Mouse (Mus musculus) forebrain, embryonic 13.5 days (tissue): ENCODE measurements around the gene Dmgdh. TPM values are rescaled to one million over a fixed set of nuclear protein-coding genes. Genes with fewer than 3 reads are reported as not detected.

Experiments
- ATAC-seq: fragments of 200-750 bp; cut with Nextera tagmentation; 2 replicates; pipeline ENCODE4 v1.8.0; 2017
- H3K27ac ChIP-seq: fragments of 300-500 bp; sonication (generic); 2 replicates; pipeline ENCODE4 v1.5.1; 2015; ENCODE audit warnings: inconsistent platforms, mild to moderate bottlenecking, moderate library complexity
- H3K27me3 ChIP-seq: fragments of 300-500 bp; sonication (generic); 2 replicates; pipeline ENCODE4 v1.6.1; 2015; ENCODE audit warnings: mild to moderate bottlenecking, inconsistent platforms
- H3K36me3 ChIP-seq: fragments of 300-500 bp; sonication (generic); 2 replicates; pipeline ENCODE4 v1.6.1; 2015; ENCODE audit warnings: mild to moderate bottlenecking, inconsistent platforms; ENCODE audit not compliant: poor library complexity, severe bottlenecking
- H3K4me1 ChIP-seq: fragments of 300-500 bp; sonication (generic); 2 replicates; pipeline ENCODE4 v1.6.1; 2015; ENCODE audit warnings: inconsistent platforms
- H3K4me2 ChIP-seq: fragments of 300-500 bp; sonication (generic); 2 replicates; pipeline ENCODE4 v1.6.1; 2015; ENCODE audit warnings: inconsistent platforms, mild to moderate bottlenecking, moderate library complexity
- H3K4me3 ChIP-seq: fragments of 300-500 bp; sonication (generic); 2 replicates; pipeline ENCODE4 v1.5.1; 2015; ENCODE audit warnings: mild to moderate bottlenecking, inconsistent platforms
- H3K9ac ChIP-seq: fragments of 300-500 bp; sonication (generic); 2 replicates; pipeline ENCODE4 v1.6.1; 2015; ENCODE audit warnings: mild to moderate bottlenecking, inconsistent platforms
- H3K9me3 ChIP-seq: fragments of 300-500 bp; sonication (generic); replicated peaks from 2 replicates; pipeline ENCODE4 v1.6.1; 2016; ENCODE audit warnings: inconsistent platforms
- WGBS: fragments of 180-500 bp; shearing (Covaris S2); methylation state at CpG from one replicate; pipeline ENCODE4 v1.1.7; 2015; 5-methylcytosine and 5-hydroxymethylcytosine counted together
- polyA plus RNA-seq: library from polyadenylated mRNA; unstranded; fragments of >200 nt; fragmentation: Nextera tagmentation; extraction: Ambion mirVana; gene quantifications from 2 replicates; pipeline ENCODE4 v1.2.1, GENCODE M21; 2015

Gene Dmgdh
- polyA plus RNA-seq, 1 experiment from 2014 or later: 0.06 TPM

DNA sequence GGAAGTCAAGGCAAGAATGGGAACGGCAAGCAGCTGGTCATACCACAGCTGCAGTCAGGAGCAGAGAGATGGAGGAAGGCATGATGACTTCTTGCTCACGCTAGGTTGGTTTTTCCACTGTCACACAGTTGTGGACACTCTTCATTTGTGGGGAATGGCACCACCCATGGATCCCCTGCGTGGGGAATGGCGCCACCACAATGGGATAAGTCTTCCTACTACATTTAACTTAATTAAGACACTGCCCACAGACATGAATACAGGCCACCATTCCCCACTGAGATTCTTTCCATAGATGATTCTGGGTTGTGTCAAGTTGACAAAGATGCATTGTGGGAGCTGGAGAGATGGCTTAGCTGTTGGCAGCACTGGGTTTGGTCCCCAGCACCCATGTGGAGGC, 38.1 kb downstream of the Dmgdh start:
- Histone ChIP-seq H3K36me3 (no peaks in the 10 kb centered on the region), H3K4me2 (no peak overlapping the region), H3K4me3 (no peak overlapping the region), H3K9ac (no peak overlapping the region), H3K9me3 (no peaks in the 10 kb centered on the region), H3K4me1 (no peaks in the 10 kb centered on the region), H3K27ac (no peak overlapping the region), H3K27me3 (no peaks in the 10 kb centered on the region)
- ATAC-seq: no peak
- 86% methylated on average over 4 of the region's 4 CpGs for WGBS

DNA sequence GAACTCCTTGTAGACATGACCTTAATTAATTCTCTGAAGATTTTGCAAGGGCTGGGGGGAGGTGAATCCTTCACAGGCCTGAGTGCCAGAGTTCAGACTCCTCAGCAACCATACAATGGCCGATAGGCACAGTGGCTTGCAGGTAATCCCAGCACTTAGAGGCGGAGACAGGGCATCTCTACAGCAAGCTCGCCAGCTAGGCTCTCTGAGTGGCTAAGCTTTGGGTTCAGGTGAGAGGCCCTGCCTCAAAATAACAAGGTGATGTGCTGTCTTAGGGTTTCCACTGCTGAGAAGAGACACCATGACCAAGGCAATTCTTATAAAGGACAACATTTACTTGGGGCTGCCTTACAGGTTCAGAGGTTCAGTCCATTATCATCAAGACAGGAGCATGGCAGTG, 39.6 kb downstream of the Dmgdh start:
- H3K4me3 ChIP-seq: no peak overlapping the region
- H3K4me2 ChIP-seq: no peak overlapping the region
- no peak for ATAC-seq
- no peaks in the 10 kb centered on the region for H3K4me1 ChIP-seq
- no peak overlapping the region for H3K27ac ChIP-seq
- no peak overlapping the region for H3K9ac ChIP-seq
- H3K9me3 ChIP-seq: no peaks in the 10 kb centered on the region
- no peaks in the 10 kb centered on the region for H3K27me3 ChIP-seq
- WGBS: 84% methylated on average over 3 of the region's 3 CpGs
- H3K36me3 ChIP-seq: no peaks in the 10 kb centered on the region

DNA sequence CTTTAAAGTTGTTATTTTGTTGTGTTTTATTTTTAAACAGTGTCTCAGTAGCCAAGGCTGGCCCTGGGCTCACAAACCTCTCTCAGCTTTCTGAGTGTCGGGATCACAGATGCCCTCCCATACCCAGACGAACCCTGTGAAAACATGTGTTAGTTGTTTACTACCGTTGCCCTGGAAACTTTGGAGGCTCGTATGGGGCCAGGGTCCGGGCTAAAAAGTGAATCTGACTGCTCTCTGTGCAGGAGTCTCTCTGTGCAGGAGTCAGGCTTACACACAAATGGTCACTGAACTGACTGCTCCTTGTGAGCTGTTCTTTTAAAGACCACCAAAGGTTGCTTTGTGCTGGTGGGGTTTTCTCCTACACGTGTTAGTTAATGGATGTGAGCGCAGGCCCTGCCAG, 42.9 kb downstream of the Dmgdh start:
- Histone ChIP-seq H3K9ac (no peak overlapping the region), H3K4me2 (no peak overlapping the region), H3K27ac (no peak overlapping the region), H3K4me1 (no peaks in the 10 kb centered on the region), H3K27me3 (no peaks in the 10 kb centered on the region), H3K9me3 (no peaks in the 10 kb centered on the region), H3K4me3 (no peak overlapping the region), H3K36me3 (no peaks in the 10 kb centered on the region)
- no peak for ATAC-seq
- whole genome bisulfite sequencing: 40% methylated on average over 7 of the region's 7 CpGs

DNA sequence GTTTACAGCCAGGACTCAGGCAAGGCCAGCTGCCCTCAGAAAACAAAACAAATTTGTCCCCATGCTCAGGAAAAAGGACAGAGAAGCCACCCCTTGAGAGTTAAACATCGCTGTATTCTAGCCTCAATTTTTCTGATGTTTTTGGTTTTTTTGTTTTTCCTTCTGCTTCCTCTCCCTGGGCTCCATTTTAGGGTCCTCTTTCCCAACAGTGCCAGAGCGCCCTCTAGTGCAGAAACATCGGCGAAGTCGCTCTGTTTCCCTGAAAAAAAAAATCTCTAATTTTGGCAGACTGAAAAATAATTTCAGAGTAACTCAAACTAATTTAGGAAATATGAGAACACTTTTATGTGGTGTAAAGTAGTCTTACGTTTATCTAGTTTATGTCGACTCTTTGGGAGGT, 44.7 kb downstream of the Dmgdh start:
- Histone ChIP-seq H3K4me2 (no peak overlapping the region), H3K27ac (no peak overlapping the region), H3K27me3 (no peaks in the 10 kb centered on the region), H3K9ac (no peak overlapping the region), H3K9me3 (no peaks in the 10 kb centered on the region), H3K4me1 (no peaks in the 10 kb centered on the region), H3K36me3 (no peaks in the 10 kb centered on the region), H3K4me3 (no peak overlapping the region)
- 5% methylated on average over 7 of the region's 7 CpGs for WGBS
- ATAC-seq: no peak

DNA sequence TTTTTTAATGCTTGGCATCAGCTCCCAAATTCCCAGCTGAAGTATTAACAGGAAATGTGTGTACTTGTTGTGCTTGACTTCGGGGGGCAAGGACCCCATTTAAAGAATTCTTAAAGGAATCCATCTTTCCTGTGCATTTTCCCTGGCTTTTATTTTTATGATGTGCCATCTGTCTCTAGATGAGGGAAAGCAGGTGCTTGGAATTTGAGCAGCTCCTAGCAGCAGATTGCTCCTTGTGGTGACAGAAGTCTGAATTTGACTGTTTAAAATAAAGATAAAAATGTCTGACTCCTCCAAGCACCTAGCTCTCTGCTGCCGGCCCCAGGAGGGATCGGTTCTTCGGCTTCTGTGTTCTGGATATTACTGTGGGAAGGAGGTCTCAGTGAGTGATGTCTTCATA, 47.7 kb downstream of the Dmgdh start:
- H3K4me1 ChIP-seq: no peaks in the 10 kb centered on the region
- no peaks in the 10 kb centered on the region for H3K36me3 ChIP-seq
- no peaks in the 10 kb centered on the region for H3K9me3 ChIP-seq
- H3K4me2 ChIP-seq: no peak overlapping the region
- no peak overlapping the region for H3K9ac ChIP-seq
- no peak for ATAC-seq
- H3K4me3 ChIP-seq: no peak overlapping the region
- H3K27ac ChIP-seq: no peak overlapping the region
- no peaks in the 10 kb centered on the region for H3K27me3 ChIP-seq
- WGBS: 82% methylated on average over 4 of the region's 4 CpGs

DNA sequence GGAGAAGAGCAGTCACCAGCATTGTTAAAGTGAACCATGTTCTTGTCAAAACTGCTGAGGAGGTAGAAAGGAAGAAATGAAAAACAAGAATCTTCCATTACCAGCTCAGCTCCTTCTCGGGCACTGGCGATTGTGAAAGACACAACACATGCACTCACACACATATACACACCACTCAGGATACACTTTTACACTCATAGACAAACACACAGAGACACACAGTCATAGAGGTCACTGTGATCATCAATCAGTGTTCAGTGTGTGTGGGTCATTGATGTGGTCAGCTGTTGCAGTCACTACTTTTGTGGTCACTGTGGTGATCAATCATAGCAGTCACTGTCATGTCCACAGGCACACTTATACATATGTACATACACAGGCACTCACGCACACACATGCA, 49.2 kb downstream of the Dmgdh start:
- 88% methylated on average over 3 of the region's 3 CpGs for WGBS
- Histone ChIP-seq H3K9ac (no peak overlapping the region), H3K36me3 (no peaks in the 10 kb centered on the region), H3K9me3 (no peaks in the 10 kb centered on the region), H3K4me1 (no peaks in the 10 kb centered on the region), H3K27me3 (no peaks in the 10 kb centered on the region), H3K4me3 (no peak overlapping the region), H3K4me2 (no peak overlapping the region), H3K27ac (no peak overlapping the region)
- ATAC-seq: 0 out of 2 replicates have a peak, but pooled peaks have one; percentile 30

DNA sequence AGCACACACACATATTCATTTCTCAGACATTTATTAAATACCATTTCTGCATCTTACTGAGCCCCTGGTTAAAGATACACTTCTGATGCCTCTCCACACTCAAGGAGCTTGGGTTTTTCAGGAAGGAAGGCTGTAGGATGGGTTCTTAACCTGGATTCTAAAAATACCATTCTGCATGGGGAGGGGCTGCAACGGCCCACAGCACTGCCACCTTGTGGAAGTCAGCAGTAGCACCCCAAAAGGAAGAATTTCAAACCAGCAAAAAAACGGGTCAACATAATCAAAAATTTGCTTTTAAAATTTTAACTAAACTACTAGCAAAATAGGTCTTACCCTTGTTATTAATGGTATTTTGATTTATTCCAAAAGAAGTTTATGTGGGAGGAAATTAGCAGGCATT, 50.0 kb downstream of the Dmgdh start:
- Histone ChIP-seq H3K4me1 (no peaks in the 10 kb centered on the region), H3K27me3 (no peaks in the 10 kb centered on the region), H3K4me3 (no peak overlapping the region), H3K4me2 (no peak overlapping the region), H3K9ac (no peak overlapping the region), H3K27ac (no peak overlapping the region), H3K9me3 (no peaks in the 10 kb centered on the region), H3K36me3 (no peaks in the 10 kb centered on the region)
- 45% methylated on average over 2 of the region's 2 CpGs for WGBS
- no peak for ATAC-seq

DNA sequence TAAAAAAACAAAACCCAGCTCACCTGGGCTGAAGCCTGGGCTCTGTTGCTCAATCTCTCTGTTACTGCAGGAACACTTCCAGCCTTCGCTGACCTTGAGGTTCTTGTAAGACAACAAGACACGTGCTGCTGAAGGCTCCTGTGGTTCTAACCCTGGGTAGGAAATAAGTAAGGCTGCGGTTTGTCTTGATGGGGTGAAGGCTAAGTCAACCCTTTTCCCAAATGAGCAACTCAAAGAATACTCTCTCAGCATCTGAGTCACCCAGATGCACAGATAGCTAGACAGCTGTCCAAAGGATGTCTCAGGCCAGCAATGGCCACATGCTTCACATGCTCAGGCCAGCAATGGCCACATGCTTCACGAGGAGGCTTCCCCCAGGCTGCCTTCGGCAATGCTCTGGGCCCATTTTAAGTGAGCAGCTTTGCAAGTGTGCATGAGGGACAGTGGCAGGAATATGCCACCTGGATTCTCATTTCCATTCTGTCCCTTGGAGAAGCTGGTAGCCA, 61.0 kb downstream of the Dmgdh start:
- Histone ChIP-seq H3K4me3 (no peak overlapping the region), H3K4me2 (no peak overlapping the region), H3K9me3 (no peaks in the 10 kb centered on the region), H3K4me1 (no peaks in the 10 kb centered on the region), H3K27me3 (no peaks in the 10 kb centered on the region), H3K27ac (no peak overlapping the region), H3K36me3 (no peaks in the 10 kb centered on the region), H3K9ac (no peak overlapping the region)
- ATAC-seq: no peak
- WGBS: 90% methylated on average over 5 of the region's 5 CpGs

DNA sequence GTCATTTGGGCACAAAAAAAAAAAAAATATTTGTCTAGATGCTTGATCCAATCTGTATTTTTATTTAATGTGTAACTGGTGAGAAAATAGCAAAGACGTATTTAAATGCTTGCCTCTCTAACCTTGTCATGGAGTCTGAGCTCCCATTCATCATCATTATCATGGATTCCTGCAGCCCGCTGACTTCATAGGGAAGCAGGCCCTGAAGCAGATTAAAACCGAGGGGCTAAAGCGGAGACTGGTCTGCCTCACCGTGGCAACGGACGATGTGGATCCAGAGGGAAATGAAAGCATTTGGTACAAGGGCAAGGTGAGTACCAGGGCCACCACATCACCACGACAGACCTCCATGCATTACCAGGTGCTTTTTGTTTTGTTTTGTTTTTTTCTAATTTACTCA, 69.9 kb downstream of the Dmgdh start:
- H3K27me3 ChIP-seq: no peaks in the 10 kb centered on the region
- ATAC-seq: no peak
- H3K9ac ChIP-seq: no peak overlapping the region
- H3K36me3 ChIP-seq: no peaks in the 10 kb centered on the region
- WGBS: 40% methylated on average over 8 of the region's 8 CpGs
- H3K4me2 ChIP-seq: no peak overlapping the region
- H3K4me3 ChIP-seq: no peak overlapping the region
- H3K4me1 ChIP-seq: no peaks in the 10 kb centered on the region
- H3K9me3 ChIP-seq: no peaks in the 10 kb centered on the region
- H3K27ac ChIP-seq: no peak overlapping the region

DNA sequence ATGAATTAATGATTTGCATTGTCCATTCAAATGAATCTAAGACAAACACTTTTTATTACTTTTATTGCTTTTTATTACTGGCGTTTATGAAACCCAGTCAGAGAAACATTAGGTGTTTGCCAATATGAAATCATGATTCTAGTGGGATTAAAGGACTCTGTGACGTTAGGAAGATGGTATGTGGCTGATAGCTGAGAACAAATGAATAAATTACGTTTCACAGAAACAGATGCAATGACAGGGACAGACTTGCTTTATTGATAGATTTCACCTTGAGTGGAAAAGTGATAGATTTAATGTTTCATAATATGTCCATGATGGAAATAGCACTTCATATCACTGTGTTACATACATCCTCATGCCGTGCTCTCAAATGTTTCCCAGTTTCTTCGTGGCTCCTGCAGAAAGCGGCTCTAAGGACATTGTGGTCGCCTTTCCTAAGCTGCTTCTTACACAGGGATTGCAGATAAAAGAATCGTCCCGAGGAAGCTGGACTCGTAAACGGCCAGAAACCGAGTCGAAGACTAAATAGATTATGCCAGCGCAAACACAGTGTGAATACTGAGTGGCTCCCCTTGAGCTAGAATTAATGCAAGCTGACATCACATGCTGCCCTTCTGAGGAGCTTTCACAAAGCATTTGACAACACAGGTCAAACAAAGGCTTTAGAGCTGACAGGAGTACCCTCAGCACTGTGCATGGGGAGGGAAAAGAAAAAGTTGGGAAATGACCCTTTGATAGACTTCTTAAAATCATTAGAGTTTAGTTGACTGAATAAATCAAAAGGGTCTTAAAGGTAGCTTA, 78.6 kb downstream of the Dmgdh start:
- Histone ChIP-seq H3K36me3 (no peaks in the 10 kb centered on the region), H3K9ac (peak overlapping the region; percentile 34), H3K4me2 (peak overlapping the region; percentile 45), H3K27ac (peak overlapping the region; percentile 51), H3K27me3 (no peaks in the 10 kb centered on the region), H3K9me3 (no peaks in the 10 kb centered on the region), H3K4me1 (peaks cover 18% of the 10 kb centered on the region), H3K4me3 (no peak overlapping the region)
- peak; percentile 92 for ATAC-seq
- WGBS: 19% methylated on average over 14 of the region's 14 CpGs

DNA sequence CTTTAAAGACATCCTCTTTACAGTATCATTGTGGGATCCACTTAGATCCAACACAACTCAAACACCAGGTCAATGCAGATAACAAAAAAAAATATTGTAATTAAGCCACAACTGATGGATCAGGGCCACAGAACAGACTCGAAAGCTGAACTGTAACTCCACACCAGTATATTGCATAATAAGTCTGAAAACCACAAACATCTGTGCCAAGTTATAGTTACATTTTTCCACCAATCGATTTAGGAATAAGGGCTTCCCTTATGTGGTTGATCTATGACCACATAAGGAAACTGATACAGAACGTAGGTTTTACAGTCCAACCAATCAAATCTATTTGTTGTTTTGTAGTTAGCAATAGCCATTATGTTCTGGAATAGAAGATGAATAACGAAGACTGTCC, 80.9 kb downstream of the Dmgdh start:
- H3K27me3 ChIP-seq: no peaks in the 10 kb centered on the region
- WGBS: 91% methylated on average over 4 of the region's 4 CpGs
- H3K4me1 ChIP-seq: peaks cover 31% of the 10 kb centered on the region
- no peak overlapping the region for H3K4me3 ChIP-seq
- no peak for ATAC-seq
- H3K36me3 ChIP-seq: no peaks in the 10 kb centered on the region
- no peaks in the 10 kb centered on the region for H3K9me3 ChIP-seq
- no peak overlapping the region for H3K27ac ChIP-seq
- no peak overlapping the region for H3K4me2 ChIP-seq
- H3K9ac ChIP-seq: no peak overlapping the region

DNA sequence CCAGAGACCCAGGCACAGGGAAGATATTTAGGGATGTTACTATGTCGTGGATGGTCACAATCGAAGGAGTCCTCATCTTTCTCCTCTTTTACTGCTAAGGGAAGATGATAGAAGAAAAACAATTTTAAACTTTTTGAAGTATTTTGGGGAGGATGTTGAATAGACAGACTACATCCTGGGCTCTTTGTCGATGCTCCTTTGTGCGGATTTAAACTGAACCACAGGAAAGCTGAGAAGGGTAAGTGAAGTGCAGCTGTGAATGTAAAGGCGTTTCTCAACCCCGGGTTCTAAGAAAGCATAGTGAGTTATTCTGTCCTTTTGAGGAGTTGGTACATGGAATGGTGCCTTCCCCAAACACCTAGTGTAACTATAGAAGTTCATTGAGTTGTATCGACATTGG, 82.4 kb downstream of the Dmgdh start:
- 89% methylated on average over 7 of the region's 7 CpGs for WGBS
- Histone ChIP-seq H3K4me3 (no peak overlapping the region), H3K27me3 (no peaks in the 10 kb centered on the region), H3K27ac (no peak overlapping the region), H3K9me3 (no peaks in the 10 kb centered on the region), H3K9ac (no peak overlapping the region), H3K4me2 (no peak overlapping the region), H3K36me3 (no peaks in the 10 kb centered on the region), H3K4me1 (peaks cover 31% of the 10 kb centered on the region)
- ATAC-seq: no peak

DNA sequence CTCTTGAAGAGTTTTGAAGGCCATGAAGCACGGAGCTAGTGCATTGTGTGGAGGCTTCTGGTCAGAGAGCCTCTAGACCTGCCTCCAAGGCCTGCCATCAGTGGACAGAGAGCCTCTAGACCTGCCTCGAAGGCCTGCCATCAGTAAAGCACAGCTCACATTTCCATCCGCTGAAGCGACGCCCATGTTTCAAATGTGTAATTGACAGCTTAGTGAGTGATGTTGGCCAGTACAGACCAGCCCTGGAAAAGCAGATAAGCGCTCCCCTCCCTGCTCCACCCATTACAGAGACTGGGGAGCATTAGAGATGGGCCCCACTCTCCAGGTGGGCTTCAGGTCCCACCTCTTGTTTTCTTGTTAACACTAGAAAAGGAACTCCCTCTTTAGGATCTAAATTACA, 83.3 kb downstream of the Dmgdh start:
- H3K27ac ChIP-seq: no peak overlapping the region
- peaks cover 28% of the 10 kb centered on the region for H3K4me1 ChIP-seq
- H3K36me3 ChIP-seq: no peaks in the 10 kb centered on the region
- no peaks in the 10 kb centered on the region for H3K9me3 ChIP-seq
- H3K4me2 ChIP-seq: no peak overlapping the region
- 91% methylated on average over 6 of the region's 6 CpGs for WGBS
- no peak for ATAC-seq
- H3K27me3 ChIP-seq: no peaks in the 10 kb centered on the region
- no peak overlapping the region for H3K4me3 ChIP-seq
- no peak overlapping the region for H3K9ac ChIP-seq
